Mouse (Mus musculus) megakaryocyte, embryonic 14.5 days (primary cell): ENCODE data around the gene Ablim2.

Experiments used
- FLI1 ChIP-seq: IDR thresholded peaks from 2 replicates; pipeline ENCODE4 v1.6.1; 2012; ENCODE audit warnings: low read length, inconsistent platforms, mixed read lengths
- GATA1 ChIP-seq: IDR thresholded peaks from 3 replicates; pipeline ENCODE4 v1.6.1; 2012; ENCODE audit warnings: mixed read lengths, low read length, inconsistent platforms, borderline replicate concordance

DNA sequence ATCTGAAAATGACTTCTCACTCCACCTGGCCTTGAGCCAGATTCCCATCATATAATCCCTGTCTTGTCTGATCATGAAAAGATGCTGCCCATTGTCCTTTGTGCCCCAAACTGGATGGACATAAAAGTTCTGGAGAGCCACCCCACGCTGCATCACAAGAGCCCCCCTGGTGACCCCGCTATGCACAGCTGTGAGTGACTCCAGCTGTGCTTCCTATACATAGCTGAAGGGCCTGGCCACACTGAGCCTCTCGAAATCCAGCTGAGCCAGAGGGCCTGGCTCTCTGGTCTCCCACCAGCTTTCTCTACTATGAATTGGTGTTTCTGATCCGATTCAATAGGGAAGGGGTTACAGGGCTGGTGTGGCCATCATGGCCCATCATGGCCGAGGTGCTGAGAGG is 38.5 kb downstream of the Ablim2 start:
- TF ChIP-seq FLI1 = no peak
- no peak for TF ChIP-seq GATA1
